Mouse (Mus musculus) retina, postnatal 7 days (tissue): Measurements from ENCODE around the gene Aldh1b1.

ENCODE experiments used
- DNase-seq: peaks from one replicate; pipeline ENCODE4 v3.0.0-alpha.2; 2012; ENCODE audit warnings: low read depth, low spot score

The Aldh1b1 gene

DNA sequence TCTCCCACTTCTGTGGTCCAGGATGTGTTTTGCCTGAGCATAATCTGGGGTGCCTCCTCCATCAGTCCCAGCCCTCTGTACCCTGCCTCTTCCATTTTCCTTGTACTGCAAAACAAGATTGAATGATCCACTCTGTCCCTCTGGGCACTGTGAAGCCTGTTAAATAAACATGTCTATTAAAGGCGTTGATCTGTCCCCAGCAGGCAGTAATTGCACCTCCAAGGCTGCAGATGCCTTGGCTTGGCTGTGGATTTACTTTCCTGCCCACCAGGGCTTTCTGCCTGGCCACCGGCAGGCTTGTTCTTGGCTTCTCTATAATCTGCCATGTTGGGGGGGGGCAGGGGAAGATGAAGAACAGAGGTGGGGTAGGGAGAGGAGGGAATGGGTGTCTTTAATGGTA, 12.9 kb upstream of the Aldh1b1 start:
- DNase-seq, result no peak

DNA sequence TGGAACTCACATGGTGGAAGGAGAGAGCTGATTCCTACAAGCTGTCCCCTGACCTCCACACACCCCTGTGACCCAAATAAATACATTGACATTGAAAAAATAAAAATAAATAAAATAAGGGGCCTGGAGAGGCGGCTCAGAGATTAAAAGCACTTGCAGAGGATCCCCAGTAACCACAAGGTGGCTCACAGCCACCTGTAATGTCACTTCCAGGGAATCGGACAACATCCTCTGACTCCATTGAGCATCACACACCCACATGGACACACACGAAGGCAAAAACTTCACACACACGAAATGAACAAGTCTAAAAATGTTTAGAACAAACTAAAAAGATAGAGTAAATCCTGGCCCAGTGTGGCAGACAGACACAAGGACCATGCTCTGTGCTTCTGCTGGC, 12.1 kb upstream of the Aldh1b1 start:
- DNase-seq, result no peak

DNA sequence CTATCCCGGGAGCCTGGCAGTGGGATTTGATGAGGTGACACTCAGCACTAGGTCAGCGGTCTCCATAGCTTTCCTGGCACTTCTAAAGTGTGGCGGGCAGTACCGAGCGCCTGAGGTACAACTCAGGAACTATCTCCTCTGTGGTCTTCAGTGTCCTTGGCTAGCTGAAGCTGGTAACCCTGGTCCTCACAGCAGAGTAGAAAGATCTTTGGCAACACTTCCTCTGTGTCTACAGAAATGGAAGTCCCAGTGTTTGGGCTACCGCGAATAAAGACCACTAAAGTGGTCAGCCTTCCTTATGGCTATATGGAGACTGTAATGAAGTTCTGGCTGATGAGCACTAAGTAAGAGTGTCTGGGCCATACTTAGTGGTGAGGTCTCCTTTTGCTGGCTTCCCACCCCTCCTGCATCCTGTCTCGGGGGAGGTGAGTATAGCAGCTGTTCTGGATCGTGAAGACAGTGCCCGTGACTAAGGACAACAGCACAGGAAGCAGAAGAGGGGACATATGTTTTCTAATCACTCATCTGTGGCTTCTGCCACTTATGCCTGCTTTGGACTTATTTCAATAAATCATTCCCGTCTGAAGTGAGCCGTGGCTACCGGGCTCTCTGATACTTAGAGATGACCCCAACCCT, 10.3 kb upstream of the Aldh1b1 start:
- no peak for DNase-seq

DNA sequence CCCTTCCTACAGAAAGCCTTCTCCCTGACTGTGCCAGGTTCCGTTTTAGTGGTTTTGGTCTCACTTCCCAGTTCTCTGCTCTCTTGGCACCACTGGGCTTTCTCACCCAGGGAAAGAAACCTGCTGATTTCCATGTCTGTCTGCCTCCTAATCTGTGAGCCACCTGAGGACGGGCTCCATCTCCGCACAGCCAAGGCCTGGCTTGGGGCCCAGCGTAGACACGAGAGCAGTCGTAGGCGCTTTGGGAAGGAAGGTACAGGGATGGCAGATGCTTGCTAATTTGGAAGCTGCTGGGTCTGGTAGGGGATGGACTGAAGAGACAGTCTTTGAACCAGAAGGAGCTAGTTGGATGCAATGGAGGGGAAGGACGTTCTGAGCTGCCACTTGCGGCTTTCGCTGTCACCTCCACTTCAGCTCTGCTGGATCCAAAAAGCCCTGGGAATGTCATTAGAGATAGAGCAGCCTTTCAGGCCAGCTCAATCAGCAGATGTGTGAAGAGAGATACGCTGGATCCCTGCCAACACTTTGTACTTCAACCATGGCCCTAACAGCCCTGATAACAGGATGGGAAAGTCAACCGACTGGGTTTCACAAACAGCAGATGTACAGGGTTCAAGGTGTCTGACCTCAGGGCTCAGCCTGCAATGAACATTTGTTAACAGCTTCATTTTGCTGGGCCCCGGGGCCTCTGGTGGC, 9.4 kb upstream of the Aldh1b1 start:
- no peak for DNase-seq

DNA sequence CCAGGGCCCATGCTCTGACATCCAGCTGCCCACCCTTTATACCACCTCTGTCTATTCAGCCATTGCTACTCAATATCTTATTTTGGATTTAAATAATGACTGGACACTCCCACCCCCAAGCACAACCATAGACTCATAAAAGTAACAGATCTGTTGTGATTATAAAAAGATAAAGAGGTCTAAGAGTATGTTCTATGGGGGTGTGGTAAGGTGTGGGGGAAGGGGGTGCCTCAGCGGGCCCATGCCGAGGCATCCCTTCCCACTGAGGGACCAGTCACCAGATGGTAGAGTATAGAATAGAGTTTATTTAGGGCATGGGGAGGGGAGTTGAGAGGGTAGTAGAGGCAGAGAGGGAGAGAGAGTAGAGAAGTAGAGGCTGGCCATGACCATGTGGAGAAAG, 8.8 kb upstream of the Aldh1b1 start:
- no peak for DNase-seq

DNA sequence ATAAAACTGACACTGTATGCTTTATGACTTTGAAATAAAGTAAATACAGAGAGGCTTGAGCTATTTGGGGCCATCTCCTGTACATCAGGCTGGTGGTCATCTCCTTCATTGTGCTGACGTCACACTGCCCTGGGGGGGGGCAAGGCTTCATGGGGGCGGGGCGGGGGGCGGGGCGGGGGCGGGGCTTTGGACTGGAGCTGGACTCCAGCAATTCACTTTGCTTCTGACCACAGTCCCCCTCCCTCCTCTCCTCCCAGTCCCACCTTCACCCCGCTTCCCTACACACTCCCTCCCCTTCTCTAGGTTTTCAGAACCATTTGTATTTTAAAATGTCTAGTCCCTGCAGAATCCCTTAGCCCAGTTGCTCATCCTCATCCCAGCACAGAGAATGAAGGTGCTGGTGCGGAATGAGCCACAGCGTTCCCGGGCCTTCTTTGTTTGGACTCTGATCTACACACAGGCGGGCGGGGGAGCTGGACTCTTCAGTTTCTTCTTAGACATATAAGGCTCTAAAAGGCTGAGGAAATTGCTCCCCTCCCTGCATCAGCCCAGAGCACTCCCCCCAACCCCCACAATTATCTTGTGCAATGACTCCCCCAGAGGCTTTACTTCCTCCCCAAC, 3.5 kb upstream of the Aldh1b1 start:
- no peak for DNase-seq

DNA sequence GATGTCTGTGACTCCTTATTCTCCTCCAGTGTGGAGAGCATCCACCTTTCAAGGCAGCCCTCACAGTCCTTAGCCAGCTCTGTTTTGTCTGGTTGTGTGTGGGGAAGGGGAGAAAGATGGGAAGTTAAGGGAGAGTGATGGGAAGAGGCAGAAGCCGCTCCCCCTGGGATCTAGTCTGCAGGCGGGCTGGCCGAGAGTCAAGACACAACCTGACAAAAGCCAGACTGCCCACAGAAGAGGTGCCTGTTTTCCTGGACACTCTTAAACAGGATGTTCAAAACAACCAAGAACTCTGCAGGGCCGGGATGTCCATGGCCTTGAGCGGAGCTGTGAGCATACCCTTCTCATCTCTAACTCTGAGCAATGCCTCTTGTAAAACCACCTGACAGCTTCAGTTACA, 2.1 kb upstream of the Aldh1b1 start:
- no peak for DNase-seq

DNA sequence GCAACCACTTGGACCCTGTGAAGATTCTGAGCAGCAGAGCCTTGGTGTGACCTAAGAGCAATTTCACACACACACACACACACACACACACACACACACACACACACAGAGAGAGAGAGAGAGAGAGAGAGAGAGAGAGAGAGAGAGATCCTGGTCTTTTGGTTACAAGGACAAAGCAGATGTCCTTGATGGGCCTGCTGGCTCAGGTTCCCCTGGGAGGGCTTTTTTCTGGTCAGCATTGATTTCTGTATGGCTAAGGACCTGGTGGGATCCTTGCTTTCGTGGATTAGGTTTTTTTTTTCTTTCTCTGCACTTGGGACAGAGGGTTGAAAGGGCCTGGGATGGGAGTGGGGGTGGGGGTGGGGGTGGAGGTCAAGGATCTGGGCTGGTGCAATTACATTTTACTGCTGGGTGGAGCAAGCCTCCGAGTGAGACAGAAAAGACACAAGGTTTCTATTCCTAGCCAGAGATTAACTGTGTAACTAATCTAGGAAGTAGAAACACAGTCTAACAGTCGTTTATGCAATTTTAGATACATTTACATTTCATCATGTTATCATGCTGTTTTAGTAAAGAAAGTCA, 1.2 kb downstream of the Aldh1b1 start:
- no peak for DNase-seq

DNA sequence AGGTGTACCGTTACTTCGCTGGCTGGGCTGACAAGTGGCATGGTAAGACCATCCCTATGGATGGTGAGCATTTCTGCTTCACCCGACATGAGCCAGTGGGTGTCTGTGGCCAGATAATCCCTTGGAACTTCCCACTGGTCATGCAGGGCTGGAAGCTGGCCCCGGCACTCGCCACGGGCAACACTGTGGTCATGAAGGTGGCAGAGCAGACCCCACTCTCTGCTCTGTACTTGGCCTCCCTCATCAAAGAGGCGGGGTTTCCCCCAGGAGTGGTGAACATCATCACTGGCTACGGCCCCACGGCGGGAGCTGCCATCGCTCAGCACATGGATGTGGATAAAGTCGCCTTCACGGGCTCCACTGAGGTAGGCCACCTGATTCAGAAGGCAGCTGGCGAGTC, 4.1 kb downstream of the Aldh1b1 start:
- DNase-seq, result no peak

DNA sequence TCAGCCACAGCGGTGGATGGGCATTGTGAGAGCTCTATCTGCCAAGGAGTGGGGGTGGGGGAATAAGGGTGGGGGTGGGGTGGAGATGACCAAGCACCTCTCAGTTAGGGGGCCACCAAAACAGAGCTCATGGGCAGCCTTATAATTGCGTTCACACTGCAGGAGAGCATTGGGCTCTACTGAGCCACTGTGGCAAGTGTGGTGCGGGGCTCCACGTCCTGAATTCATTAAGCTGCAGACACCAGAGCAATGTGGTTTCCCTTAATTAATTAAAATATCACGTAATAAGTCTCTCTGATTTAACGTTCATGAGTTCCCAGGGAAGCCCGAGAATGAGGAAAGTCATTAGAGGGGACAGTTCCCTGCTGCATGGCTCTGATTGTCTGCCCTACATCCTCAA, 9.2 kb downstream of the Aldh1b1 start:
- no peak for DNase-seq

DNA sequence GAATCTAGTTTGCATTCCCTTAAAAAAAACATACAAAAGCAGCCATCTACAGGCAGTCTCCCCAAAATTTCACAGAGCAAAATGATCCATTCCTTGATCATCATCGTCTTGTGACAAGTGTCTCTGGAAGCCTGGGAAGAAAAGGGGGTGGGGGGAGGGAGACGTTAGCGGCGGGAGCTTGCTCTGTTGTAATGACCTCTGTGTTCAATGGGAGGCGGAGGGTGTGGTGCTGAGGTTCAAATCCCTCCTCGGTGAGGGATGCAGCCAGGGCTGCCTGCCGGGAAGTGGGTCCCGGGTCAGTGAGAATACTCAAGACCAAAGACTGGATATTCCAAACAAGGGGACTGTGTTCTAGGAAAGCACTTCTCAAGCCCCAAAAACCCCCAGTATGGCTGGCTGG, 12.4 kb downstream of the Aldh1b1 start:
- no peak for DNase-seq

DNA sequence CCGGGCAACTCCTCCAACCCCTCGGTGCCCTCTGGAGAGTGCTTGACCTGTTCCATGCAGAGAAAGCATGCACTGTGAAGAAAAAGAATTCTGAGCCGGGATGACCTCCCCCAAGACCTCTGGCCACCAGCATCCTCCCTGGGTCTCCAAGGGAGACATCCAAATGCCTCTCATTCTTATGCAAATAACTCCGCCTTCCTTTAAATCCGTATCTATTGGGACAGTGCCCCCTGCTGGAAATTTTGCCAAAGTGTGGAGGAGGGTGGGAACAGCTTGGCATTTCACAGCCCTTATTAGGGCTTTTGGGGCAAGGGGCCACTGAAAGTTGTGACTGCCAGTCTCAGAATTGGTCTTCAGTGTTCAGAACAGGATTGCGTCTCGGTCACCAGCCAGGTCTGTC, 16.7 kb downstream of the Aldh1b1 start:
- DNase-seq, result no peak

DNA sequence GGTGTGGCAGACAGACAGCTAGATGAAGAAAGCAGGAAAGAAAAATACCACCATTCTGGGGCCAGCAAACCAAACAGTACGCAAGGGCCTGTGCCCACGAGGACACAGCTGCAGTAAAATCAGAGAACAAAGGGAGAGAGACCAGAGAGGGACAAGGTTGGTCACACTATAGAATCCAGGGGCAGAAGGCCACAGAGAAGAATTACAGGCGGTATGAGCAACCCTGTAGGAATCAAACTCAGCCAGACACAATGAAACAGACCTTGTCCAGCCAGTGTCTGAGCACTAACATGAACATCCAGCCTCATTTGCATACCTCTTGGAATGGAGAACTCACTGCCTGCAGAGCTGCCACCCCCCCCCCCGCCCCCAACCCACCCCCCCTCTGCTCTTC, 20.0 kb downstream of the Aldh1b1 start:
- no peak for DNase-seq

DNA sequence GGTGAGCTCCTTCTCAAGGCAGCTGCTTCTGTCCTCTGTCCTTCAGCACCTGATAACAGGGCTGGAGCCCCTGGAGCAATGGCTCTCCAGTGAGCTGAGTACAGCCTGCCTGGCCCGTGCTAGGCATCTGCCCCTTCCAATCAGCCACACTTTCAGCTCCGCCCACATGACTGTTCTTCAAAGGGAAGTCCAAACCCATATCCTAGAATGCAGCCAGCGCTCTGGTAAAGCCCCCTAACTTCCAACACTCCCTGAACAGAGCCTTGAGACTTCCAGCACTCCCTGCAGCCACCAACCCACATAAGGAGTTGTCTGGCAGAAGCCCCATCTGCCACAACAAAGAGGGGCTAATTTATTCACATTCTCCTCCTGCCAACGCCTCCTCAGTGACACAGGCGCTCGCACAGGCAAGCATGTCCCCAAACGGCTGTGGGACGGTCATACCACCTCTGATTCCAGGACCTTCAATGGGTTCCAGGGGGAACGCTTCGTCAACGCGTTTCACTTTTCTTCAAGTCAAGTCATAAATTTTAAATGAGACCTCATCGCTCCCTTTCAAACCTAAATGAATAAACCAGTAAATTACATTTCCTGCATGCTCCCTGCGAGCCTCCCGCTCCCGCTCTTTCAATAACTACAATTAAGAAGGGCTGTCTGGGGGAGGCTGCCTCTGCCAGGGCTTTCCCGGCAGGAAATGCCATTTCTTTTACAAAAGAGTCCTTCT, 20.5 kb downstream of the Aldh1b1 start:
- no peak for DNase-seq

DNA sequence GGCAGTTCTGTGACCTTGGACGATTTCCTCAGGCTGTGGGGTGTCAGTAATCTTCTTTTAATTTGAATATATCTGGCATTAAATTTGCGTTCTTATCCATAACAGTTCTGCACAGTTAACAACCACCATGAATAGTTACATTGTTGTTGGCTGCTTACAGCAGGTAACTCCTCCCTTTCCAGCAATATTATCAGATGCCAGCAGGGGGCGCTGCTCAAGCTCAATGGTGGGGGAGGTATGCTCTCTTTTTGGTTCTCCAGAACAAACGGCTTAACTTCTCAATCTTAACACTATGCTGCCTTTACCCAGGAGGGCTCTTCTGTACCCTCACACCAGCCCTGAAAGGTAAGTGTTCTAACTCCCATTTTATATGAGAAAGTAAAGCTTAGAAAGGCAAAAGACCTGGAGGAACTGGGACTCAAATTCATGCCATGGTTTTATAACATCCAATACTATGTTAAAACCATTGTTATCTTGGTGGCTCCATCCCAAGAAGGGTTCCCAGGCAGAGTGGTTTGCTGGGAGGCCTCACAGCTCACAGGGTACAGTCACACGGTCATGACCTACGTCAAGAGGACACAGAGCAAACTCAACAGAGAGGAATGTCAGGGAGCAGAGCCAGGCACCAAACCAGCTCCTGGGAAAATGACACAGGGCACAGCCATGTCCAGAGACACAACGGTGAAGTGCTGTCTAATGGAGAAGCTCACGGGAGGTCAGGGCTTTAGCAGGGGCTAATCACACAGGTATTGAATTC, 21.4 kb downstream of the Aldh1b1 start:
- DNase-seq, result peak; percentile 34

DNA sequence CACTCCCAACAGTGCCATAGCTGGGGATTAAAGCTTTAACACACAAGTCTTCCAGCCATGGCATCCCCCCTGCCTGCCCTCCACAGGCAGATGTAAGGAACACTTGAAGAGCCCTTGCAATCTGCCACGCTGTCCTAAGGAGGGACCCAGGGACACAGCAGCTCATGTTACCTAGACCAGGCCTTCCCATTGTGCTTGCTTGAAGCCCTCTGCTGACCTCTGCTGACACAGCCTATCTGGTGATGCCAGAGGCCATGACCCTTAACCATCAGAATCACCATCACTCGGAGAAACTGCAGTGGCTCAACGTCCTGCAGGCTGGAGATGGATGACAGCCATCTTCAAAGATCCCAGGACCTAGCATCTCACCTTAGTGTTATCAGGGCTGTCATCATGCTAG, 23.2 kb downstream of the Aldh1b1 start:
- no peak for DNase-seq

DNA sequence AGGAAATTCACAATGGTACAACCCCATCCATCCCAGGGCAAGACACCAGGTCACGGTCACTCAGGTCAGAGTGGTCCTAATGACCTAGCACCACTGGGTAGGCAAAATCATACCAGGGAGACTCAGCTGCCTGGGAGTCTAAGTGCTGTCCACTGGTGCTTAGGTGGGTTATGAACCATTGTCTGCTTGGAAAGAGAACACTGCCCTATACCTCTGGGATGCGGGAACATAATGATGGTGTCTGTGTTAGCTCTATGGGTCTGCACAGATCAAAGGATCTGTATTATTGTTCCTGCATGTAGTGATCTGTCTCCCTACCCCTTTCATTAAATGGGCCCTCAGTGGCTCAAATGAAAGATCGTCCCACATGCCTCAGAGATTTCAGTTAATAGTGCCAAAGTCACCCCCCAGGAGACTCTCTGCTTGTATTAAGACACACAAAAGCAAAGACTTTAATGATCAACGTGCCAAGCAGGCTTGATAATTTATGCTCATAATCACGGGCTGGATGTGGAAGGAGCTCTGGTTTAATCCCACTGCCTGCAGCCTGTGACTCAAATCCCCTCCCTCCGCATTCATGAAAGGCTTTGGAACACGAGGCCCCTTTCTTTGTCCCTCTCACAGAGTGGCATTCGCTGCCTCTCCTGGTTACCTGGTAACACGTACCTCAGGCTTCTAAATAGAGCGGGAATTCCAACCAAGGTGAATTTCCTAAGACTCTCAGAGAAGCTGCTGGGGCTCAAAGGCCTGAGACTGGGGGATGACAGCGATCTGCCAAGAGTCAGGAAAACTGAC, 24.2 kb downstream of the Aldh1b1 start:
- no peak for DNase-seq

DNA sequence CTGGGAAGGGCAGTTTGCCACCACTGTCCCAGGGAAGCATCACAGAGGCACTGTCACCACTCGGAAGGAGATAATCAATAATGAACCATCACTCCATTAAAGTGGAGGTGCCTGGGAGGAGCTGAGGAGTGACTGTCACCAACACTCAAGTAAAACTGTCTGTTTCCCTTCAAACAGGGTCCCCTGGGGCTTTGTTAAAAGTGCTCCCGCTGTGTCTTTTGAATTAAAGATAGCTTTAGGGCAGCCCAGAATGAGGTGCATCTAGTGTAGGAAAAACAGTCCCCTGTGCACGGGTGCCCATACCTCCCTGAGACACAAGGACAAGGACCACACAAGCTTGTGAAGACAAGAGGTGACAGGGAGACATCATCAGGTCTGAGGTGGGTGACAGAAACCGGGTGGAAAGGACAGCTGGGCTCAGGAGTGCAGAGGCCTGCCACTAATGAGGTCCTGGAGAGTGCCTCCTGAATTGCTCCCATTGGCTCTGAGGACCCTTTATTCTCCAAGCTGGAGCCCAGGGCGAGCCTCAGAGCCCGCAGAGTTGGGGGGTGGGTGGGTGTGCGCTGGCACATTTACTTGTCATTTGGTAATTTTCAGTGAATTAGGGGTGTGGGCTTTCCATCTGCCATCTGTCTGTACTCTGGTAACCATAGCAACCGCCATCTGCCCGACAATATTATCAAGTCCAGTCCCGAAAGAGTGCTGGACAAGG, 25.4 kb downstream of the Aldh1b1 start:
- no peak for DNase-seq

DNA sequence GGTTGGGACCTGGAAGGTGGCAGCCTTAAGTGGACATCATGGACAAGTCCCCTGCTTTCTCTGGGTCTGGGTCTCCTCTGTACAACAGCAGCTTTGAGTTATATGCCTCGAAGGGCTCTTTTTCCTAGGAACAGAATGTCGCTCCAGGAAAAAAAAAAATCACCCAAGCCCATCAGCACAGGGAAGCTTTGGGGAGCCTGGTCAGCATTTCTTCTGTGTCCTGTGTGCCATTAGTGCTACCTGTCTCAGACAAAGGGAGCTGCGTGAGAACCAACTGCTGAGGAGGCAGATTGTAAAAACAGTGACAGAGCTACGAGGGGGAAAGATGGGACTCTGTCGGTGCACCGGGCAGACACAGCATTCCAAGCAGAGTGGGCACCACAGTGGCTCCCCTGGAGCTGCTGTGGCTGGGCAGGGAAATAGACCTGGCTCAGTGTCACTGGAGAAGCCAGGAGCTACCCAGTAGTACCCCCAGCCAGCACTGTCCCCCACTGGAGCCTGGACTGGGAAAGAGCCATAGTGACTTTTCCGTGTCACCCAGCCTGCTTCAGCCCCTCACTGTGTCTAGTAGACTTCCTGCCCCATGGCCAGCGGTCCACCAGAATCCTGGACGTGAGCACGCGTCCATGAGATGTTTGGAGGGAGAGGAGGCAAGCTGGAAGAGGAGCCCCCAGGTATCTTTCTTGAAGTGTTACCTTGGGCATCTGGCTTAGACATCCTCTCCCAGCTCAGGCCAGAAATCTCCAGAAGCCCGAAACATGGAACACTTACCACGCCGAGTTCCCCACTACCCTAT, 26.1 kb downstream of the Aldh1b1 start:
- no peak for DNase-seq
